Mouse (Mus musculus) kidney, adult 2 months (tissue): ENCODE measurements around the gene Dcst2.

ENCODE experiments used
- CTCF ChIP-seq: fragments of 200-500 bp; conservative IDR thresholded peaks from 2 replicates; pipeline ENCODE4 v1.5.1; 2011; ENCODE audit warnings: low read depth, mild to moderate bottlenecking, control low read depth, low read length, moderate library complexity, mixed read lengths; ENCODE audit not compliant: insufficient read depth, insufficient read length
- POLR2A ChIP-seq: fragments of 200-500 bp; IDR thresholded peaks from one replicate; pipeline ENCODE4 v1.6.1; 2011; ENCODE audit warnings: low read depth, low read length, control low read depth

DNA sequence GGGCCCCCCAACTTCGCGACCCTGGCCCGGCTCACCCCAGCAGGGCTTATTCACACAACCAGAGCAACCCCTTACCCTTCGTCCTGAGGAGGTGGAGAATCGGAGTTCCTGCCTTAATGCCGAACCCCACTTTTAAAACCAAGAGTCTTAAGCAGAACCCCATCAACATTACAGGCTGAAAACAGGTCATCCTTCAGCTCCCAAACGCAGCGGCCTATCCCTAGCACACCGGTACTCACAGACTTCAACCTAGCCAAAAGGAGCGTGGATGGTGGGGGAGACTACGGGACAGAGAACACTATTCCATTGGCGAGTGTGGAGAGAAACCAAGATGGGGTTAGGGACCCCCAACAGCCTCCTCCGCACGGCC, 39.7 kb upstream of the Dcst2 start:
- TF ChIP-seq CTCF (no peak), POLR2A (no peak)
